Mouse (Mus musculus) stomach, embryonic 15.5 days (tissue): ENCODE results near the gene Synpo2. TPM values are rescaled to one million over a fixed set of nuclear protein-coding genes. Genes with fewer than 3 reads are reported as not detected.

ENCODE experiments used
- ATAC-seq: fragments of 200-750 bp; cut with Nextera tagmentation; 2 replicates; pipeline ENCODE4 v1.8.0; 2017; ENCODE audit warnings: low read depth, moderate number of reproducible peaks, moderate TSS enrichment; ENCODE audit not compliant: insufficient read depth, low FRiP score
- H3K27ac ChIP-seq: fragments of 300-500 bp; sonication (generic); 2 replicates; pipeline ENCODE4 v1.5.1; 2015; ENCODE audit warnings: mild to moderate bottlenecking, inconsistent platforms
- H3K27me3 ChIP-seq: fragments of 300-500 bp; sonication (generic); replicated peaks from 2 replicates; pipeline ENCODE4 v1.6.1; 2015; ENCODE audit warnings: inconsistent platforms
- H3K36me3 ChIP-seq: fragments of 300-500 bp; sonication (generic); 2 replicates; pipeline ENCODE4 v1.6.1; 2015; ENCODE audit warnings: inconsistent platforms
- H3K4me1 ChIP-seq: fragments of 300-500 bp; sonication (generic); 2 replicates; pipeline ENCODE4 v1.6.1; 2015; ENCODE audit warnings: inconsistent platforms
- H3K4me2 ChIP-seq: fragments of 300-500 bp; sonication (generic); 2 replicates; pipeline ENCODE4 v1.6.1; 2015; ENCODE audit warnings: mild to moderate bottlenecking, inconsistent platforms
- H3K4me3 ChIP-seq: fragments of 300-500 bp; sonication (generic); replicated peaks from 2 replicates; pipeline ENCODE4 v1.5.1; 2015; ENCODE audit warnings: inconsistent platforms
- H3K9ac ChIP-seq: fragments of 300-500 bp; sonication (generic); 2 replicates; pipeline ENCODE4 v1.6.1; 2015; ENCODE audit warnings: inconsistent platforms
- H3K9me3 ChIP-seq: fragments of 300-500 bp; sonication (generic); 2 replicates; pipeline ENCODE4 v1.6.1; 2016; ENCODE audit warnings: inconsistent platforms
- WGBS: fragments of 180-500 bp; shearing (Covaris S2); methylation state at CpG from one replicate; pipeline ENCODE4 v1.1.7; 2015; 5-methylcytosine and 5-hydroxymethylcytosine counted together
- polyA plus RNA-seq: library from polyadenylated mRNA; unstranded; fragments of >200 nt; fragmentation: Nextera tagmentation; extraction: Ambion mirVana; gene quantifications from 2 replicates; pipeline ENCODE4 v1.2.1, GENCODE M21; 2015

Gene Synpo2
- polyA plus RNA-seq, 1 experiment from 2014 or later: 28.0 TPM

- Histone ChIP-seq H3K4me3 (no peak overlapping the region), H3K4me1 (peaks cover 14% of the 10 kb centered on the region), H3K9me3 (no peaks in the 10 kb centered on the region), H3K9ac (no peak overlapping the region), H3K4me2 (no peak overlapping the region), H3K36me3 (no peaks in the 10 kb centered on the region), H3K27ac (no peak overlapping the region), H3K27me3 (no peaks in the 10 kb centered on the region)
- ATAC-seq: no peak
Observed at GRCm38 (mm10) chr3:123237446-123237845, 1.5 kb upstream of the Synpo2 start.

GRCm38 (mm10) chr3:123237039-123237438 is 1.1 kb upstream of the Synpo2 start:
- 34% methylated on average over 7 of the region's 7 CpGs for WGBS
- H3K9ac ChIP-seq: no peak overlapping the region
- H3K9me3 ChIP-seq: no peaks in the 10 kb centered on the region
- H3K27me3 ChIP-seq: no peaks in the 10 kb centered on the region
- no peaks in the 10 kb centered on the region for H3K36me3 ChIP-seq
- no peak overlapping the region for H3K4me3 ChIP-seq
- H3K4me2 ChIP-seq: no peak overlapping the region
- H3K4me1 ChIP-seq: peaks cover 14% of the 10 kb centered on the region
- no peak overlapping the region for H3K27ac ChIP-seq
- no peak for ATAC-seq

DNA sequence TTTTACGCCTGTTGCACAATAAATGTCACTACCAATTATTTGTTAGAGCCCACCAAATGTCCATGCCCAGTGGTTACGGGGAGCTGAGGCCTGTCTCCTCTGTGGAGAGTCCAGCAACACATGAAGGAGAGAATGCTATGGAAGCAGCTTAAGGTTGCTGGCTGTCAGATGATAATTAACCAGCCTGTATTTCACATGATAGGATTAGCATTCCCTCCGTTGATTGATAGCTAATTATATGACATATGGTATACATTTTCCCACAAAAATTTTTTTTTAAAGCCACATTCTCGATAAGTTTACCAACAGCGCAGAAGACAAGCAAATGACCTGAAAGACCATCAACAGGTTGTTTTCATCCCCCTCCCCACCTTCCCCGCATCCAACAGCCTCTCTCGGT is 454 bp downstream of the Synpo2 start:
- peak overlapping the region; percentile 45; the same call in 1 of the 2 replicates for H3K27ac ChIP-seq
- peak overlapping the region; percentile 53 for H3K9ac ChIP-seq
- no peaks in the 10 kb centered on the region for H3K36me3 ChIP-seq
- WGBS: 21% methylated on average over 7 of the region's 7 CpGs
- no peaks in the 10 kb centered on the region for H3K9me3 ChIP-seq
- peak overlapping the region; percentile 84 for H3K4me2 ChIP-seq
- peaks cover 14% of the 10 kb centered on the region for H3K4me1 ChIP-seq
- ATAC-seq: no peak
- no peaks in the 10 kb centered on the region for H3K27me3 ChIP-seq
- peak overlapping the region; percentile 58 for H3K4me3 ChIP-seq

DNA sequence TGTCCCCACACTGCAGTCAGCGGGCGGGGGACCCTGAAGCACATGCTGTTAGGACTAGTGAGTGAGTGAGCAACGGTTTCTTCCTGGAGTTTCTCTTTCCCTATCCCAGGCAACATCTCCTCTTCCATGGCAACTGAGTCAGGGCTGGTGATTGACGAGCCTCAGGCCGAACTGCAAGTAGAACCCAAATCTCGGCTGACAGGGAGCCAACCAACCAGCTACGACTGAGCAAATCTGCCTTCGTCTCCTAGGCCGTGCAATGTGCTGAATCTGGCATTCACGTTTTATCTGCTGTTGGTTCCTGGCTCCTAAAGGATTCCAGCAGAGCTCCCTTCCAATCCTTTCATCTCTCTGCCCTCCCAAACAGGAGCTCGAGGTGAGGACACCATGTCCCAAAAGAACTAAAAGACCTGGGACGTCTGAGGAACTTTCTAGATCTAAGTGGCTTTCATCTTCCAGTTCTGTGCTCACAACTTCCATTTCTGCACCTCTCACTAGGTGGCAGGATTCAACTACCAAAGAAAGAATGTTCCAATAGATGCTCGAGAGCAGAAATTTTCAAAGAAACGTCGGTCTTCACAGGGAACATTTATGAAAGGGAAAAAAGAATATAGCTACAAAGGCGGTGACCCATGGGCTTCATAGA is 1.6 kb downstream of the Synpo2 start:
- H3K9me3 ChIP-seq: no peaks in the 10 kb centered on the region
- H3K4me1 ChIP-seq: peaks cover 14% of the 10 kb centered on the region
- WGBS: 27% methylated on average over 16 of the region's 16 CpGs
- H3K36me3 ChIP-seq: no peaks in the 10 kb centered on the region
- H3K9ac ChIP-seq: no peak overlapping the region
- H3K27ac ChIP-seq: no peak overlapping the region
- peak overlapping the region; percentile 38 for H3K4me2 ChIP-seq
- ATAC-seq: no peak
- H3K27me3 ChIP-seq: no peaks in the 10 kb centered on the region
- peak overlapping the region; percentile 20 for H3K4me3 ChIP-seq

DNA sequence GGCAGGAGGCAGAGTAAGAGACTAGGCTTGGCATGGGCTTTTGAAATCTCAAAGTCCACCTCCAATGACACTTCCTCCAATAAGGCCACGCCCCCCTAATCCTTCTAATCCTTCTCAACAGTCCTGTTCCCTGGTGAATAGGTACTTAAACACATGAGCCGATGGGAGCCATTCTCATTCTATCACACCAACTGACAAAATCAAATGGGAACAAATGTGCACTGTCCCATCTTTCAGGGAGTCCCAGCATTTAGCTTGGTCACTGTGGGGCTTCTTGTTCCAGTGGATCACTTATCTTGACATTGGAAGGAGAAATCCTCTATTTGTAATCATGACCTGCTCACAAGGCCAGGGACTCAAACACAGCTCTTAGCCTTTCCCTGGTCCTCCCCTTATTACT is 4.3 kb downstream of the Synpo2 start:
- Histone ChIP-seq H3K4me3 (no peak overlapping the region), H3K9ac (no peak overlapping the region), H3K9me3 (no peaks in the 10 kb centered on the region), H3K4me2 (no peak overlapping the region), H3K27me3 (no peaks in the 10 kb centered on the region), H3K4me1 (peaks cover 8% of the 10 kb centered on the region), H3K36me3 (no peaks in the 10 kb centered on the region), H3K27ac (no peak overlapping the region)
- no peak for ATAC-seq
- 90% methylated on average over 2 of the region's 2 CpGs for WGBS

- 78% methylated on average over 3 of the region's 3 CpGs for WGBS
Observed at GRCm38 (mm10) chr3:123227276-123227675, 8.7 kb downstream of the Synpo2 start.

GRCm38 (mm10) chr3:123218646-123219045 is 17.3 kb downstream of the Synpo2 start:
- Histone ChIP-seq H3K4me1 (no peaks in the 10 kb centered on the region), H3K36me3 (no peaks in the 10 kb centered on the region), H3K27me3 (no peaks in the 10 kb centered on the region), H3K4me2 (no peak overlapping the region), H3K27ac (no peak overlapping the region), H3K9ac (no peak overlapping the region), H3K4me3 (no peak overlapping the region), H3K9me3 (no peaks in the 10 kb centered on the region)
- 62% methylated on average over 6 of the region's 6 CpGs for WGBS
- no peak for ATAC-seq

More at GRCm38 (mm10) chr3:123227276-123227675, 8.7 kb downstream of the Synpo2 start:
- no peak overlapping the region for H3K4me2 ChIP-seq
- no peak overlapping the region for H3K4me3 ChIP-seq
- H3K4me1 ChIP-seq: no peaks in the 10 kb centered on the region
- no peak overlapping the region for H3K27ac ChIP-seq
- H3K9me3 ChIP-seq: no peaks in the 10 kb centered on the region
- no peaks in the 10 kb centered on the region for H3K36me3 ChIP-seq
- no peak for ATAC-seq
- no peak overlapping the region for H3K9ac ChIP-seq
- H3K27me3 ChIP-seq: no peaks in the 10 kb centered on the region

- Histone ChIP-seq H3K27ac (no peak overlapping the region; the same call in 1 of the 2 replicates), H3K4me3 (no peak overlapping the region), H3K4me1 (no peaks in the 10 kb centered on the region), H3K27me3 (no peaks in the 10 kb centered on the region), H3K4me2 (no peak overlapping the region), H3K36me3 (no peaks in the 10 kb centered on the region), H3K9me3 (no peaks in the 10 kb centered on the region), H3K9ac (no peak overlapping the region)
- 48% methylated on average over 4 of the region's 4 CpGs for WGBS
- ATAC-seq: no peak
Observed at GRCm38 (mm10) chr3:123208891-123209290, 27.1 kb downstream of the Synpo2 start.

DNA sequence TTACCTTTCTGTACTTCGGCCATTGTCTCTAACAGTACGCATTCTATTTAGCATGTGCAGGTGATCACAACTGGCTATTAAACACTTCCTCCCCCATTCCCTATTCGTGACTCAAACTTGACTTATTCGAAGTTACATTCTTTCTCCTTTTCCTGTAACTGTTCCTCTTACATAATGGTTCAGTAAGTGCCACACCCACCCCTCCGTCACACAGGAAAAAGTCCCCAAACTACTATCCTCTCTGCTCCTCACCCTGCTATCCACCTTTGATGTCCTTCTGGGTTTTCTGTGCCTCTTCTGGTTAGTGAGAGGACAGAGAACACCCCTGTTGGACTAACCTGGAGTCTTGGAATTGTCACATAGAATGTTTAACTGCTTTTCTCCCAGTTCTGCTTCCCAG is 28.6 kb downstream of the Synpo2 start:
- WGBS: 57% methylated on average over 5 of the region's 5 CpGs
- no peak for ATAC-seq

DNA sequence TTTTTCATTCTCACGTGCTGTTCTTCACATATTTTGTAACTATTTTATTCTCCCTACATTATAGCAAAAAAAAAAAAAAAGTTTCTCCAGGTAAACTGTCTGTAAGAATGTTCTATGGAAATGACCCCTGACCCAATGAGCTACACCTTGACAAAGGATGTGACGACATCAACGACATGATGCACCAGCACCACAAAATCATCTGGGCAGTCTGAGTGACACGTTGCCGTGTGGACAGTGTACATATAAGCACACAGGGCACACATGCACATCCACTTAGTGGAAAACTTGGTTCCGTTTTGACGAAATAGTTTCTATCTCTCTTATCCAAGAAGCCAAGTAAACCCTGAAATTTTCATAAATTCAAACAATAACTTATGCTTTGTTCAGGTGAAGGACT is 30.5 kb downstream of the Synpo2 start:
- WGBS: 55% methylated on average over 7 of the region's 7 CpGs
- Histone ChIP-seq H3K27ac (peak overlapping the region; percentile 90), H3K9me3 (no peaks in the 10 kb centered on the region), H3K36me3 (no peaks in the 10 kb centered on the region), H3K9ac (no peak overlapping the region), H3K4me1 (no peaks in the 10 kb centered on the region), H3K4me3 (no peak overlapping the region), H3K27me3 (no peaks in the 10 kb centered on the region), H3K4me2 (peak overlapping the region; percentile 43)
- no peak for ATAC-seq

More for the DNA sequence above, 28.6 kb downstream of the Synpo2 start:
- peak overlapping the region; percentile 35; the same call in 1 of the 2 replicates for H3K27ac ChIP-seq
- H3K36me3 ChIP-seq: no peaks in the 10 kb centered on the region
- no peaks in the 10 kb centered on the region for H3K27me3 ChIP-seq
- H3K4me2 ChIP-seq: no peak overlapping the region
- no peaks in the 10 kb centered on the region for H3K9me3 ChIP-seq
- no peaks in the 10 kb centered on the region for H3K4me1 ChIP-seq
- no peak overlapping the region for H3K9ac ChIP-seq
- no peak overlapping the region for H3K4me3 ChIP-seq

DNA sequence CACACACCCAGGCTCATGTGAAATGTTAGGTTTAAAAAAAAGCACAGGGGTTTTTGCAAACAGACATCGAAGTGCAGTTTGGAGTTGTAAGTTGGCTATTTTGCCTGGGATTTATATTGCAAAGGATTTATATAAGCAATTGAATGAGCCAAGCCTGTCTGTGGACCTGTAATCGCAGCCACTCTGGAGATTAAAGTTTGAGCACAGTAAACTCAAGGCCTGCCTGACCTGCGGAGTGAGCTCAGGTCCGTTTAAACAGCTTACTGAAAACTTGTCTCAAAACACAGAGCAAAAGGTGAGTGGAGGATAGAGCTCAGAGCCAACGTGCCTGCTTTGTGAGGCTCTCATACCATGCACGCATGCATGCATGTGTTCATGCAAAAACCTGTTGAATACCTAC is 30.9 kb downstream of the Synpo2 start:
- 22% methylated on average over 6 of the region's 6 CpGs for WGBS
- no peaks in the 10 kb centered on the region for H3K36me3 ChIP-seq
- H3K9me3 ChIP-seq: no peaks in the 10 kb centered on the region
- ATAC-seq: peak; percentile 61; the same call in 1 of the 2 replicates
- H3K4me1 ChIP-seq: no peaks in the 10 kb centered on the region
- H3K27me3 ChIP-seq: no peaks in the 10 kb centered on the region
- peak overlapping the region; percentile 90 for H3K27ac ChIP-seq
- no peak overlapping the region for H3K9ac ChIP-seq
- peak overlapping the region; percentile 43 for H3K4me2 ChIP-seq
- no peak overlapping the region for H3K4me3 ChIP-seq

GRCm38 (mm10) chr3:123204658-123205057 is 31.3 kb downstream of the Synpo2 start:
- Histone ChIP-seq H3K9ac (no peak overlapping the region), H3K27ac (peak overlapping the region; percentile 90), H3K9me3 (no peaks in the 10 kb centered on the region), H3K4me3 (no peak overlapping the region), H3K4me2 (peak overlapping the region; percentile 43), H3K4me1 (no peaks in the 10 kb centered on the region), H3K27me3 (no peaks in the 10 kb centered on the region), H3K36me3 (no peaks in the 10 kb centered on the region)
- WGBS: 11% methylated on average over 4 of the region's 4 CpGs
- ATAC-seq: peak; percentile 75

GRCm38 (mm10) chr3:123201798-123202197 is 34.2 kb downstream of the Synpo2 start:
- no peak overlapping the region for H3K27ac ChIP-seq
- ATAC-seq: no peak
- no peak overlapping the region for H3K9ac ChIP-seq
- no peak overlapping the region for H3K4me3 ChIP-seq
- no peaks in the 10 kb centered on the region for H3K4me1 ChIP-seq
- H3K36me3 ChIP-seq: no peaks in the 10 kb centered on the region
- H3K9me3 ChIP-seq: no peaks in the 10 kb centered on the region
- WGBS: 84% methylated on average over 2 of the region's 2 CpGs
- H3K27me3 ChIP-seq: no peaks in the 10 kb centered on the region
- H3K4me2 ChIP-seq: no peak overlapping the region
